Mouse (Mus musculus) olfactory bulb, adult 2 months (tissue): ENCODE data around the gene Ache.

Source experiments
- CTCF ChIP-seq: fragments of 200-500 bp; IDR thresholded peaks from 2 replicates; pipeline ENCODE4 v1.5.1; 2012; ENCODE audit warnings: low read depth, mild to moderate bottlenecking, low read length, moderate library complexity; ENCODE audit not compliant: insufficient read depth
- POLR2A ChIP-seq: fragments of 200-500 bp; IDR thresholded peaks from 2 replicates; pipeline ENCODE4 v1.6.1; 2012; ENCODE audit warnings: mild to moderate bottlenecking, low read depth, low read length, moderate library complexity; ENCODE audit not compliant: insufficient read depth

- TF ChIP-seq CTCF: no peak
- TF ChIP-seq POLR2A: no peak
These were observed 43.6 kb downstream of the Ache start for GRCm38 (mm10) chr5:137330910-137331309.
